Mouse (Mus musculus): ENCODE measurements around the gene Vat1l.
A peak's percentile ranks its signal among the peaks of the same experiment; 100 is the strongest.

Gene Vat1l

GRCm38 (mm10) chr8:114205221-114205901 lies at the start of gene Vat1l:
Gene Vat1l (plus strand): TSS chr8:114205612.
- peak; percentile 80 for DNase-seq (ENCODE audit: low spot score)

- no peak for DNase-seq (ENCODE audit: low spot score)
Measured at GRCm38 (mm10) chr8:114158586-114158985, 46.8 kb upstream of the Vat1l start.

GRCm38 (mm10) chr8:114159666-114160065 lies 45.7 kb upstream of the Vat1l start:
- DNase-seq (ENCODE audit: low spot score): no peak

- no peak for DNase-seq (ENCODE audit: low spot score)
Measured at GRCm38 (mm10) chr8:114163871-114164270, 41.5 kb upstream of the Vat1l start.

- no peak for DNase-seq (ENCODE audit: low spot score)
Measured at GRCm38 (mm10) chr8:114164444-114165096, 40.8 kb upstream of the Vat1l start.

GRCm38 (mm10) chr8:114165741-114166140 lies 39.7 kb upstream of the Vat1l start:
- DNase-seq (ENCODE audit: low spot score): no peak

- peak; percentile 6 for DNase-seq (ENCODE audit: low spot score)
Measured at GRCm38 (mm10) chr8:114176721-114177120, 28.7 kb upstream of the Vat1l start.

- no peak for DNase-seq (ENCODE audit: low spot score)
Measured at GRCm38 (mm10) chr8:114193334-114193733, 12.1 kb upstream of the Vat1l start.

- no peak for DNase-seq (ENCODE audit: low spot score)
Measured at GRCm38 (mm10) chr8:114198990-114199389, 6.4 kb upstream of the Vat1l start.

- DNase-seq (ENCODE audit: low spot score): peak; percentile 29
Measured at GRCm38 (mm10) chr8:114206421-114206983, 1.1 kb downstream of the Vat1l start.

- no peak for DNase-seq (ENCODE audit: low spot score)
Measured at GRCm38 (mm10) chr8:114207026-114207425, 1.6 kb downstream of the Vat1l start.

GRCm38 (mm10) chr8:114220779-114221178 lies 15.4 kb downstream of the Vat1l start:
- no peak for DNase-seq (ENCODE audit: low spot score)

- no peak for DNase-seq (ENCODE audit: low spot score)
Measured at GRCm38 (mm10) chr8:114222001-114222400, 16.6 kb downstream of the Vat1l start.

GRCm38 (mm10) chr8:114224001-114224400 lies 18.6 kb downstream of the Vat1l start:
- DNase-seq (ENCODE audit: low spot score): no peak

- no peak for DNase-seq (ENCODE audit: low spot score)
Measured at GRCm38 (mm10) chr8:114251321-114252065, 46.1 kb downstream of the Vat1l start.

- no peak for DNase-seq (ENCODE audit: low spot score)
Measured at GRCm38 (mm10) chr8:114258685-114259084, 53.3 kb downstream of the Vat1l start.

GRCm38 (mm10) chr8:114259713-114260355 lies 54.4 kb downstream of the Vat1l start:
- DNase-seq (ENCODE audit: low spot score): no peak

- DNase-seq (ENCODE audit: low spot score): peak; percentile 54
Measured at GRCm38 (mm10) chr8:114262331-114262730, 56.9 kb downstream of the Vat1l start.

GRCm38 (mm10) chr8:114274558-114274957 lies 69.1 kb downstream of the Vat1l start:
- DNase-seq (ENCODE audit: low spot score): no peak

GRCm38 (mm10) chr8:114281101-114281500 lies 75.7 kb downstream of the Vat1l start:
- peak; percentile 39 for DNase-seq (ENCODE audit: low spot score)

GRCm38 (mm10) chr8:114294889-114295748 lies 89.7 kb downstream of the Vat1l start:
- DNase-seq (ENCODE audit: low spot score): peak; percentile 6

Measured in embryo, embryonic 10 days (tissue).